In genomic region chr1:108577793-108578192, GRCm38 (mm10) we compare ENCODE assay signal across 18 mouse cellular contexts.
DNase-seq lines count a peak whose midpoint lies in the region; ATAC-seq and TF ChIP-seq lines count a peak whose summit lies in the region.
"Had no signal": no experiment of that assay in that cellular context is flagged by ENCODE, and none has a peak within 500 bp of the region (broad histone marks: within the 10 kb centered on the region; RNA-seq: fewer than 3 reads in every experiment).

No protein-coding gene starts in this region.

- H3K4me1 ChIP-seq in forebrain, embryonic 11.5 days (replicated peaks; ENCODE audit: control insufficient read depth, insufficient read depth, low read length): no peaks in the 10 kb centered on the region
- no peaks in the 10 kb centered on the region for H3K4me1 ChIP-seq in forebrain, embryonic 10.5 days
- H3K4me1 ChIP-seq in forebrain, embryonic 13.5 days: no peaks in the 10 kb centered on the region
- H3K4me1 ChIP-seq in hindbrain, postnatal 0 days (ENCODE audit: insufficient read depth, low read length): no peaks in the 10 kb centered on the region
- H3K4me1 ChIP-seq in intestine, embryonic 15.5 days (replicated peaks): no peaks in the 10 kb centered on the region
- no peaks in the 10 kb centered on the region for H3K4me1 ChIP-seq in thymus, adult 2 months (replicated peaks; ENCODE audit: control insufficient read depth, insufficient read depth, low read length)
- H3K4me1 ChIP-seq: embryonic facial prominence, embryonic 13.5 days; hindbrain, embryonic 15.5 days; limb, embryonic 13.5 days; liver, embryonic 13.5 days; lung, embryonic 15.5 days had no signal

- H3K27ac ChIP-seq in forebrain, embryonic 11.5 days (ENCODE audit: low read depth, low read length): no peak overlapping the region
- no peak overlapping the region for H3K27ac ChIP-seq in forebrain, embryonic 10.5 days
- no peak overlapping the region for H3K27ac ChIP-seq in forebrain, embryonic 13.5 days
- H3K27ac ChIP-seq in hindbrain, postnatal 0 days: no peak overlapping the region
- no peak overlapping the region for H3K27ac ChIP-seq in intestine, embryonic 15.5 days
- no peak overlapping the region for H3K27ac ChIP-seq in thymus, adult 2 months (ENCODE audit: control insufficient read depth, insufficient read depth, low read length)
- H3K27ac ChIP-seq: embryonic facial prominence, embryonic 13.5 days; hindbrain, embryonic 15.5 days; limb, embryonic 13.5 days; liver, embryonic 13.5 days; lung, embryonic 15.5 days had no signal

- no peak overlapping the region for H3K4me2 ChIP-seq in forebrain, embryonic 11.5 days (ENCODE audit: low read depth, low read length, severe bottlenecking)
- H3K4me2 ChIP-seq in forebrain, embryonic 13.5 days: no peak overlapping the region
- H3K4me2 ChIP-seq in hindbrain, postnatal 0 days (ENCODE audit: low read depth, low read length): no peak overlapping the region
- no peak overlapping the region for H3K4me2 ChIP-seq in intestine, embryonic 15.5 days (replicated peaks)
- H3K4me2 ChIP-seq: embryonic facial prominence, embryonic 13.5 days; hindbrain, embryonic 15.5 days; limb, embryonic 13.5 days; liver, embryonic 13.5 days; lung, embryonic 15.5 days had no signal

- no peak for TF ChIP-seq CTCF in hindbrain, postnatal 0 days (IDR thresholded peaks at IDR 0.05; ENCODE audit: low read depth)
- TF ChIP-seq CTCF in thymus, adult 2 months (IDR thresholded peaks at IDR 0.05; ENCODE audit: borderline replicate concordance, control insufficient read depth, extremely low read depth, insufficient read depth, low read length, poor library complexity): no peak

- no peaks in the 10 kb centered on the region for H3K36me3 ChIP-seq in forebrain, embryonic 11.5 days (ENCODE audit: control insufficient read depth, insufficient read depth, low read length)
- H3K36me3 ChIP-seq in forebrain, embryonic 10.5 days (replicated peaks): no peaks in the 10 kb centered on the region
- no peaks in the 10 kb centered on the region for H3K36me3 ChIP-seq in forebrain, embryonic 13.5 days (ENCODE audit: poor library complexity, severe bottlenecking)
- no peaks in the 10 kb centered on the region for H3K36me3 ChIP-seq in hindbrain, postnatal 0 days (ENCODE audit: insufficient read depth, low read length)
- H3K36me3 ChIP-seq in intestine, embryonic 15.5 days: no peaks in the 10 kb centered on the region
- H3K36me3 ChIP-seq in thymus, adult 2 months (ENCODE audit: control insufficient read depth, insufficient read depth, low read length): no peaks in the 10 kb centered on the region
- H3K36me3 ChIP-seq: embryonic facial prominence, embryonic 13.5 days; G1E; hindbrain, embryonic 15.5 days; limb, embryonic 13.5 days; liver, embryonic 13.5 days; lung, embryonic 15.5 days had no signal

- no peaks in the 10 kb centered on the region for H3K27me3 ChIP-seq in forebrain, embryonic 11.5 days (ENCODE audit: control insufficient read depth, insufficient read depth, low read length)
- no peaks in the 10 kb centered on the region for H3K27me3 ChIP-seq in forebrain, embryonic 10.5 days (ENCODE audit: poor library complexity, severe bottlenecking)
- no peaks in the 10 kb centered on the region for H3K27me3 ChIP-seq in forebrain, embryonic 13.5 days
- no peaks in the 10 kb centered on the region for H3K27me3 ChIP-seq in hindbrain, postnatal 0 days (ENCODE audit: insufficient read depth, low read length)
- H3K27me3 ChIP-seq in intestine, embryonic 15.5 days (replicated peaks): no peaks in the 10 kb centered on the region
- H3K27me3 ChIP-seq in thymus, adult 2 months (ENCODE audit: control insufficient read depth, insufficient read depth, low read length): no peaks in the 10 kb centered on the region
- H3K27me3 ChIP-seq: embryonic facial prominence, embryonic 13.5 days; hindbrain, embryonic 15.5 days; limb, embryonic 13.5 days; liver, embryonic 13.5 days; lung, embryonic 15.5 days had no signal

- TF ChIP-seq POLR2A in thymus, adult 2 months (IDR thresholded peaks at IDR 0.05; ENCODE audit: control insufficient read depth, extremely low read depth, insufficient read depth, low read length, poor library complexity): no peak

- no peaks in the 10 kb centered on the region for H3K9me3 ChIP-seq in forebrain, embryonic 11.5 days (ENCODE audit: control insufficient read depth, low read length)
- no peaks in the 10 kb centered on the region for H3K9me3 ChIP-seq in forebrain, embryonic 10.5 days
- H3K9me3 ChIP-seq in forebrain, embryonic 13.5 days (replicated peaks): no peaks in the 10 kb centered on the region
- H3K9me3 ChIP-seq in hindbrain, postnatal 0 days (ENCODE audit: low read length): no peaks in the 10 kb centered on the region
- H3K9me3 ChIP-seq in intestine, embryonic 15.5 days: no peaks in the 10 kb centered on the region
- H3K9me3 ChIP-seq: embryonic facial prominence, embryonic 13.5 days; hindbrain, embryonic 15.5 days; limb, embryonic 13.5 days; liver, embryonic 13.5 days; lung, embryonic 15.5 days had no signal

- no peak overlapping the region for H3K9ac ChIP-seq in forebrain, embryonic 11.5 days (ENCODE audit: low read length)
- H3K9ac ChIP-seq in forebrain, embryonic 13.5 days: no peak overlapping the region
- H3K9ac ChIP-seq in hindbrain, postnatal 0 days (replicated peaks; ENCODE audit: low read length): no peak overlapping the region
- no peak overlapping the region for H3K9ac ChIP-seq in intestine, embryonic 15.5 days
- H3K9ac ChIP-seq: embryonic facial prominence, embryonic 13.5 days; hindbrain, embryonic 15.5 days; limb, embryonic 13.5 days; liver, embryonic 13.5 days; lung, embryonic 15.5 days had no signal

- 76% methylated on average over 3 of the region's 3 CpGs for WGBS in forebrain, embryonic 11.5 days
- WGBS in forebrain, embryonic 10.5 days: 75% methylated on average over 3 of the region's 3 CpGs
- WGBS in forebrain, embryonic 13.5 days: 41% methylated on average over 3 of the region's 3 CpGs
- 52% methylated on average over 3 of the region's 3 CpGs for WGBS in hindbrain, postnatal 0 days
- 90% methylated on average over 3 of the region's 3 CpGs for WGBS in intestine, embryonic 15.5 days
- 94% methylated on average over 3 of the region's 3 CpGs for WGBS in thymus, adult 2 months

- DNase-seq in forebrain, embryonic 11.5 days (ENCODE audit: low spot score): no peak
- DNase-seq in forebrain, embryonic 10.5 days (ENCODE audit: extremely low spot score, low spot score): no peak
- peak; percentile 18 for DNase-seq in hindbrain, postnatal 0 days (ENCODE audit: low spot score)
- DNase-seq in retina, embryonic 14.5 days (ENCODE audit: low spot score): peak; percentile 53
- no peak for DNase-seq in adrenal gland, adult (ENCODE audit: inconsistent age in 2 of 2, low spot score in 1 of 2)
- no peak for DNase-seq in thymus, adult 2 months
- DNase-seq: adrenal gland, postnatal 25 days; cerebellum, adult 2 months; gastrocnemius, postnatal 36 days; kidney, adult 11 months; liver, embryonic 13.5 days had no signal

- no peak overlapping the region for H3K4me3 ChIP-seq in forebrain, embryonic 11.5 days (ENCODE audit: low read depth, low read length)
- no peak overlapping the region for H3K4me3 ChIP-seq in forebrain, embryonic 10.5 days
- H3K4me3 ChIP-seq in forebrain, embryonic 13.5 days: no peak overlapping the region
- H3K4me3 ChIP-seq in hindbrain, postnatal 0 days (ENCODE audit: low read length): no peak overlapping the region
- H3K4me3 ChIP-seq in intestine, embryonic 15.5 days (replicated peaks): no peak overlapping the region
- no peak overlapping the region for H3K4me3 ChIP-seq in thymus, adult 2 months (ENCODE audit: control insufficient read depth, insufficient read depth, low read length)
- H3K4me3 ChIP-seq: embryonic facial prominence, embryonic 13.5 days; hindbrain, embryonic 15.5 days; limb, embryonic 13.5 days; liver, embryonic 13.5 days; lung, embryonic 15.5 days had no signal

- peak; percentile 89 for ATAC-seq in forebrain, embryonic 11.5 days (replicated peaks; ENCODE audit: low FRiP score)
- ATAC-seq in forebrain, embryonic 13.5 days: peak; percentile 86
- no peak for ATAC-seq in hindbrain, postnatal 0 days
- ATAC-seq in intestine, embryonic 15.5 days: no peak

Comparison
In these comparisons a context has a peak if more than half of its experiments do, and no peak if none do; other contexts are left out.
1. ATAC-seq: peak in forebrain, embryonic 11.5 days (single experiment) and forebrain, embryonic 13.5 days (single experiment); none in hindbrain, postnatal 0 days (single experiment) and intestine, embryonic 15.5 days (single experiment).
2. DNase-seq: peak in hindbrain, postnatal 0 days (single experiment) and retina, embryonic 14.5 days (single experiment); none in forebrain, embryonic 11.5 days (single experiment), forebrain, embryonic 10.5 days (single experiment), adrenal gland, adult (0 of 2) and thymus, adult 2 months (single experiment).